Mouse (Mus musculus) regulatory T cell (primary cell): ENCODE measurements at regions not wholly inside any gene's neighbourhood (a gene's known extent, or its start where the extent isn't known, plus 50 kb on each side); places are given as distances from the start of the nearest gene placed in this dataset.

Experiments
- in situ Hi-C: fragments of 300-600 bp; cut with MboI, MseI; formaldehyde crosslinking; loops from one replicate; pipeline ENCODE4 v1.15.1; 2025; ENCODE audit warnings: high pct_unique_total_duplicates

- in situ Hi-C loops = no loop called here
These were observed 160.5 kb upstream of the Tnc start for GRCm38 (mm10) chr4:64207118-64207868.

DNA sequence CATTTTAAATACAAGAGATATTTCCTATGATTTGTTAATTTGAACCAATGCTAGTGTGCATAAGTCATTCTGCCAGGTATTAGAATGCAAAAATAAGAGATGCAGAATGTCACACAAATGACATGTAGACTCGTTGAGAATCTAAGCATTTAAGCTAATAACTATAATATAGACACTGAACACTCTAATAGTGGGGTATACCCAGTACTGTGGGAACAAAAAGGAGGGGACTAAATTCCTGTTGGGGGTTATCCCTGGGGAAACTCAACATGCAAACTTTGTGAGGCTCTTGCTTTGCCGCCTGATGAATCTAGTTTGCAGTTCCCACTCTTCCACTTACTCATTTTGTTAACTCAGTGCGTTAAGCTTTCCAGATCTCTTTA is 154.0 kb upstream of the Tnc start:
- in situ Hi-C loops = no loop called here

GRCm38 (mm10) chr4:64200151-64200807 is 153.5 kb upstream of the Tnc start:
- in situ Hi-C loops = no loop called here

GRCm38 (mm10) chr4:64184986-64185385 is 138.2 kb upstream of the Tnc start:
- in situ Hi-C loops = no loop called here

- in situ Hi-C loops = no loop called here
These were observed 129.1 kb upstream of the Tnc start for GRCm38 (mm10) chr4:64175938-64176337.

GRCm38 (mm10) chr4:64171476-64171875 is 124.7 kb upstream of the Tnc start:
- in situ Hi-C loops = no loop called here

DNA sequence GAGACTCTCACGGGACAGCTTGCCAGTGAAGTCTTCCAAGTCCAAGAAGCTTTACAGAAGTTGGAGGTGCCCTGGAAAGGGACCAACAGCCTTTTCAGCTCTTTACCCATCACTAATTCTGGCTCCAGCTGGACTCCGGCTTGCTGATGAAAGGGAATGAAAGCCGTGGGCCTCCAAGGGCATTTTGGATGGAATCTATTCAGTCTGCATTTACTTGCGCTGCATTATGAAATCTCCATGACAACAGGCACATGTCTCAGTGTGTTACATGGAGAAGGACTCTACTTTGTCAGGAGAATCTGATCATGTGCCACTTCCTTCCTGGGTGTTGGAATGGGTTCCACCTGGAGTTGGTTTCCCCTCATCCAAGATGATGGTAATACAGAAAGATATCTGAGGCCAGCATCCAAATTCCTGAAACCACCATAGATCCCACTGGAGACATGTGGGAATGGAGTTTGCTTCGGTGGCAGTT is 102.2 kb upstream of the Tnc start:
- in situ Hi-C loops = no loop called here

DNA sequence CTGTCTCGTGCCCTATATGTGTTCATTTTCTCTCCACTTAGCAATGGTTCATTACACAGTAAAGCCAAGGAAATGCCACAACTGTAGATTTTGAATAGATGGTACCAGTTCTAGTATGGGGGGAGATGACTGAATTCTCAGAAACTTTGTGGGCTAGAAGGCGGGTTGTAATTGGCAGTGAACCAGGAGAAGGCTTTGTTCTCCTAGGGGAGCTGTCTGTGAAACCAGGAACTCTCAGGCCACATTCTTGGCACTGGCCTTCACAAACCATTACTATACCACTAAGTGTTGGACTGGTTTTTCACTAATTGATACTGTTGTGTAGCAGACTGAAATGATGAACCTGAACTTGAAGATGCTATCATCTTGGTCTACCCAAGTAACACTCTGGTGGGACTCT is 99.1 kb upstream of the Tnc start:
- in situ Hi-C loops = no loop called here

GRCm38 (mm10) chr4:64142963-64143362 is 96.1 kb upstream of the Tnc start:
- in situ Hi-C loops = no loop called here

- in situ Hi-C loops = no loop called here
These were observed 95.6 kb upstream of the Tnc start for GRCm38 (mm10) chr4:64142356-64142787.

- in situ Hi-C loops = loop anchor here (5.0 kb wide), 1 partner anchor 38 kb away; no protein-coding TSS in a partner anchor
These were observed 93.0 kb upstream of the Tnc start for GRCm38 (mm10) chr4:64139836-64140235.

DNA sequence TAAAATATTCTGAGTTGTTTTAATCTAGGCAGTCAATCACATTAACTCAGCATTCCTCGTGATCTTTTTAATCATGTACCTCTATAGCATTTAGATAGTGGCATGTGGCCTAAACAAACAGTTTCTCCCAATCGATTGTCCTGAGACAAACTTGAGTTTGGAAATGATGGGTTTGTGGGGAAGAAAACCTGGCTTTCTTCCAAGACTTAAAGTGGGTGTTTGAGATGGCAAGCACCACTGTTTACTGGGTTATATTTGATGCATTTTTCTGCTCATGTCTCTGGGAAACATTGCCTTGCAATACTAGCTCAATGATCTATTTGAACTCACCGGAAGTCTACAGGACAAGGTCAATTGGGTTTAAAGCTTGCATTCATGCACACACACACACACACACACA is 88.2 kb upstream of the Tnc start:
- in situ Hi-C loops = loop anchor here (5.0 kb wide), 1 partner anchor 33 kb away; no protein-coding TSS in a partner anchor

- in situ Hi-C loops = no loop called here
These were observed 82.5 kb upstream of the Tnc start for GRCm38 (mm10) chr4:64129290-64129689.

DNA sequence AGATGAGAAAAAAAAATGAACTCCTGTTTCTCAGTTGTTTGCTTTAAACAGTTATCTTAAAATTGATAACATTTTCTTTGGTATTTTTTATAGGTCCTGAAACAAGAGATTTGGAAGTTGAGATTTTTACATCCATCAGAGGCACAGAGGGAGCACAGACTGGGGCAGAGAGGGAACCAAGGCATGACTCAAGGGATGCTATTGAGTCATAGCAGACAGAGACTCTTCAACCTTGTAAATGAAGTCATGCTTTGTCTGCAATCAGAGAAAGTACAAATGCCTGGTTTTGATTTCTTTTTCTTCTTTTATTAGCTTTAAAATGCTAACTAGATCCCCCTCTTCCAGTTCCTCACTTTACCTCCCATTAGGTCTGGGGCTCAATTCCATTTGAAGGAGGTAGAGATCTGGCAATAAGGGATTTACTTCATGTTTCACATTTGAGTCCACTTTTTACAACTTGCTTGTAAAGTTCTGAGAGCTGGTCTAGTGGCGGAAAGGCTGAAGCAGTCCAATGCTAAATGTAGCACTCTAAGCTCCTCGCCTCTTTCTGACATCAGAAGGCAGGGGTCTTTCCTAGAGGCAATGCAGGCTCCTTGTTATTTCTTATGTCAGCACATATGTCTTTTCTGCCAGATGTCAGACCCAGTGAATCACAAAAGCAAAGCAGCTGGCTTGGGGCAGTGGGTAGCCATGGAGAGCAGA is 77.7 kb upstream of the Tnc start:
- in situ Hi-C loops = no loop called here

DNA sequence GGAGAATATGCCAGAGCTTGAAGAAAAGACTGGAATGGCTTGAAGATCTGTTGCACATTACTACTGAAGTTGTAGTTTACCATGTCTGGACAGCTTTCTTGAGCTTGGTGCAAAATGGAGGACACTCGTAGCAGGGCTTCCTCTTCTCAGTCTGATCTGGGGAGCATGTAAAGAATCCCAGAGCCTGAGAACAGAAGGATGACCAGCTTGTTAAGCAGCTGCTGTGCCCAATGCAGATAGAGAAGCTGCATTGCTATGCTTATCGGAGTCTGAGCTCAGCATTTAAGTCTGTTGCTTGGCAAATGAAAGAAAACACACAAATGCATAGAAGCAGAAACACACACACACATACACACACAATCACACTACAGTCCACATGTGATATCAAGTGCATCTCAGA is 76.9 kb upstream of the Tnc start:
- in situ Hi-C loops = no loop called here

DNA sequence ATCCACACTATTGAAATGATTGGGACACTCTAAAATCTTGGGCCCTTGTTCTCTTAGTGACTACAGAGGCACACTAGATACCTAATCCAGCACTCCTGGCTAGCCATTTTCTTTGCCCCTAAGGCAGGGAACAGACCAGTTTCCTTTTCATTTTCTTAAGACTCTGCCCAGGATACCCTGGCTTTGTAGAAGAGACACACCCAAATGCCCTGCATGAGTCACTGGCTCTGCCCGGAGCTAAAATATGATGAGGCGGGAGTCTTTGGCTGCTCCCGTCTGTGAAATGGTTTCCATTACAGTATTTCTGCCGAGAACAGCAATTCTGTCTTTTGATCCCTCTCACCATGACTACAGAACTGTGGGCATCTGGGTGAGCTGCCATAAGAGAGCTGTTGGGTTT is 51.4 kb upstream of the Tnc start:
- in situ Hi-C loops = no loop called here
